Comparison of ENCODE assay signal across 8 mouse cellular contexts in genomic region chr6:86349257-86349656, GRCm38 (mm10). TPM values are rescaled to one million over a fixed set of nuclear protein-coding genes. Genes with fewer than 3 reads are reported as not detected.
DNase-seq lines count a peak whose midpoint lies in the region; ATAC-seq and TF ChIP-seq lines count a peak whose summit lies in the region.

No protein-coding gene starts in this region.

- no peaks in the 10 kb centered on the region for H3K36me3 ChIP-seq in heart, embryonic 11.5 days (ENCODE audit: control insufficient read depth, insufficient read depth, low read length)
- no peaks in the 10 kb centered on the region for H3K36me3 ChIP-seq in liver, embryonic 14.5 days (replicated peaks; ENCODE audit: control insufficient read depth, insufficient read depth, low read depth)

- no peak overlapping the region for H3K27ac ChIP-seq in heart, embryonic 11.5 days (ENCODE audit: low read depth, low read length)
- H3K27ac ChIP-seq in liver, embryonic 14.5 days: no peak overlapping the region

- ATAC-seq in heart, embryonic 11.5 days (replicated peaks; ENCODE audit: insufficient number of reproducible peaks, low FRiP score, low TSS enrichment): no peak; the same call in 1 of the 2 replicates
- ATAC-seq in liver, embryonic 14.5 days (ENCODE audit: insufficient read depth): no peak

- H3K4me2 ChIP-seq in heart, embryonic 11.5 days: no peak overlapping the region
- H3K4me2 ChIP-seq in liver, embryonic 14.5 days (ENCODE audit: low read depth): no peak overlapping the region

- no peaks in the 10 kb centered on the region for H3K9me3 ChIP-seq in heart, embryonic 11.5 days (replicated peaks; ENCODE audit: control insufficient read depth, low read length)
- no peaks in the 10 kb centered on the region for H3K9me3 ChIP-seq in liver, embryonic 14.5 days (ENCODE audit: control insufficient read depth, low read length)

- no peaks in the 10 kb centered on the region for H3K27me3 ChIP-seq in heart, embryonic 11.5 days (ENCODE audit: control insufficient read depth, insufficient read depth, low read length)
- no peaks in the 10 kb centered on the region for H3K27me3 ChIP-seq in liver, embryonic 14.5 days (ENCODE audit: control insufficient read depth, insufficient read depth, low read length)

- WGBS in heart, embryonic 11.5 days (ENCODE audit: insufficient replicate concordance): 52% methylated on average over 7 of the region's 7 CpGs
- WGBS in liver, embryonic 14.5 days (ENCODE audit: insufficient replicate concordance): 38% methylated on average over 7 of the region's 7 CpGs

- peaks cover 3% of the 10 kb centered on the region; the same call in 1 of the 2 replicates for H3K4me1 ChIP-seq in heart, embryonic 11.5 days (ENCODE audit: control insufficient read depth, insufficient read depth, low read length)
- no peaks in the 10 kb centered on the region for H3K4me1 ChIP-seq in liver, embryonic 14.5 days (replicated peaks; ENCODE audit: control insufficient read depth in 2 of 2, insufficient read depth in 2 of 2, low read length in 1 of 2)

- no peak overlapping the region for H3K4me3 ChIP-seq in heart, embryonic 11.5 days (ENCODE audit: low read depth, low read length)
- no peak overlapping the region for H3K4me3 ChIP-seq in liver, embryonic 14.5 days (ENCODE audit: insufficient read depth in 1 of 2, low read depth in 2 of 2, low read length in 2 of 2)

- no peak overlapping the region for H3K9ac ChIP-seq in heart, embryonic 11.5 days (ENCODE audit: low read depth, low read length)
- no peak overlapping the region for H3K9ac ChIP-seq in liver, embryonic 14.5 days (replicated peaks)

- TF ChIP-seq EP300 in liver, embryonic 14.5 days (IDR thresholded peaks at IDR 0.05; ENCODE audit: low read depth): no peak

- peak; percentile 62 for TF ChIP-seq CTCF in liver, embryonic 14.5 days (IDR thresholded peaks at IDR 0.05; ENCODE audit: low read depth)

- peak; percentile 76 for DNase-seq in heart, adult 11 months
- no peak for DNase-seq in liver, embryonic 14.5 days (ENCODE audit: low read depth in 3 of 3, low spot score in 3 of 3)
- no peak for DNase-seq in liver
- peak; percentile 22 to 44 for DNase-seq in adrenal gland, postnatal 36 days
- DNase-seq in lung, postnatal 10 days: peak; percentile 30
- no peak for DNase-seq in thymus, postnatal 25 days
- no peak for DNase-seq in left cerebral cortex, adult 18-20 months (ENCODE audit: low spot score in 2 of 2)

RNA-seq across cellular contexts. Expression of gene Fam136a, which starts 16.2 kb away (rescaled TPM):
- 118 and 127 TPM in 2 replicates for polyA plus RNA-seq in heart, embryonic 11.5 days (2014; fragmentation: Nextera tagmentation; extraction: Ambion mirVana)
- polyA plus RNA-seq in liver, embryonic 14.5 days (2012; rRNA removed): 15.5 and 27.6 TPM in 2 replicates
- 62.8 and 64.8 TPM in 2 replicates for polyA plus RNA-seq in liver, embryonic 14.5 days (2014; fragmentation: Nextera tagmentation; extraction: Ambion mirVana)
- total RNA-seq in adrenal gland, postnatal 36 days (2021): 100 to 1,000 TPM in 1 of 2 experiments, 10 to 100 TPM in 1; 70.1 to 117 TPM
- 10 to 100 TPM; 20.5 to 21.7 TPM for total RNA-seq in left cerebral cortex, adult 18-20 months (2021)

RNA-seq across cellular contexts. Expression of gene Snrpg, which starts 21.8 kb away (rescaled TPM):
- 389 and 393 TPM in 2 replicates for polyA plus RNA-seq in heart, embryonic 11.5 days (2014; fragmentation: Nextera tagmentation; extraction: Ambion mirVana)
- polyA plus RNA-seq in liver, embryonic 14.5 days (2012; rRNA removed): 91.4 and 135 TPM in 2 replicates
- polyA plus RNA-seq in liver, embryonic 14.5 days (2014; fragmentation: Nextera tagmentation; extraction: Ambion mirVana): 440 and 462 TPM in 2 replicates
- total RNA-seq in adrenal gland, postnatal 36 days (2021): 100 to 1,000 TPM; 202 to 467 TPM
- 10 to 100 TPM; 50.7 to 60.3 TPM for total RNA-seq in left cerebral cortex, adult 18-20 months (2021)

RNA-seq across cellular contexts. Expression of gene Pcyox1, which starts 47.7 kb away (rescaled TPM):
- polyA plus RNA-seq in heart, embryonic 11.5 days (2014; fragmentation: Nextera tagmentation; extraction: Ambion mirVana): 50.0 and 52.6 TPM in 2 replicates
- 17.7 and 22.0 TPM in 2 replicates for polyA plus RNA-seq in liver, embryonic 14.5 days (2012; rRNA removed)
- polyA plus RNA-seq in liver, embryonic 14.5 days (2014; fragmentation: Nextera tagmentation; extraction: Ambion mirVana): 37.7 and 39.4 TPM in 2 replicates
- 100 to 1,000 TPM; 139 to 253 TPM for total RNA-seq in adrenal gland, postnatal 36 days (2021)
- 100 to 1,000 TPM; 105 to 115 TPM for total RNA-seq in left cerebral cortex, adult 18-20 months (2021)

RNA-seq across cellular contexts. Expression of gene Tia1, which starts 54.8 kb away (rescaled TPM):
- 144 and 146 TPM in 2 replicates for polyA plus RNA-seq in heart, embryonic 11.5 days (2014; fragmentation: Nextera tagmentation; extraction: Ambion mirVana)
- polyA plus RNA-seq in liver, embryonic 14.5 days (2012; rRNA removed): 13.5 and 14.7 TPM in 2 replicates
- 16.0 and 16.9 TPM in 2 replicates for polyA plus RNA-seq in liver, embryonic 14.5 days (2014; fragmentation: Nextera tagmentation; extraction: Ambion mirVana)
- 10 to 100 TPM; 36.2 to 53.6 TPM for total RNA-seq in adrenal gland, postnatal 36 days (2021)
- total RNA-seq in left cerebral cortex, adult 18-20 months (2021): 100 to 1,000 TPM in 1 of 2 experiments, 10 to 100 TPM in 1; 97.8 to 102 TPM

Comparison
In these comparisons a context has a peak if more than half of its experiments do, and no peak if none do; other contexts are left out.
1. DNase-seq: peak in heart, adult 11 months (single experiment), adrenal gland, postnatal 36 days (2 of 2) and lung, postnatal 10 days (single experiment); none in liver, embryonic 14.5 days (0 of 3), liver (single experiment), thymus, postnatal 25 days (single experiment) and left cerebral cortex, adult 18-20 months (0 of 2).